Mouse (Mus musculus) T-cell, adult 2 months (primary cell): ENCODE data around the gene Rplp1.

Experiments
- DNase-seq: peaks from one replicate; pipeline ENCODE4 v3.0.0; 2022; ENCODE audit warnings: low spot score

Gene Rplp1

GRCm38 (mm10) chr9:61914203-61914916 lies at the start of gene Rplp1:
Gene Rplp1 (minus strand): TSS chr9:61914542.
- peak; percentile 98 for DNase-seq

DNA sequence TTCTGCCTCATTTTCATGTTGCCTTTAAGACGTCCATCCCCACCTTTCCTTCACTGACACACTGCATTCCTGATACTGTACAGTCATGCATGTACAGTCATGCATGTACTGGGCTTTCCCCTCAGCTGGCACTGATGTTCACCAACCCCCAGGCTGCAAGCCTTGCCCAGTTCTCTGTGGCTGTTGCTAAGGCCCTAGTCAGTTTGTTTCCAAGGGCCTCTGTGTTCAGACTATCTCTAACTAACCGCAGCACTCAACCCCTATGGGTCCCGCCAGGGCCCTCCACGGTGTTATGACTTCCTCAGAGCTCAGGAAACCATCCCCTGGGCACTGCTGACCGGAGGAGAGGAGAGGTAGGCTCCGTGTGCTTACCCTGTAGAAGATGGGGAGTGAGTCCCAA lies 49.0 kb upstream of the Rplp1 start:
- no peak for DNase-seq

GRCm38 (mm10) chr9:61961181-61961580 lies 46.8 kb upstream of the Rplp1 start:
- DNase-seq = no peak

- no peak for DNase-seq
These were observed 46.4 kb upstream of the Rplp1 start for GRCm38 (mm10) chr9:61960753-61961152.

DNA sequence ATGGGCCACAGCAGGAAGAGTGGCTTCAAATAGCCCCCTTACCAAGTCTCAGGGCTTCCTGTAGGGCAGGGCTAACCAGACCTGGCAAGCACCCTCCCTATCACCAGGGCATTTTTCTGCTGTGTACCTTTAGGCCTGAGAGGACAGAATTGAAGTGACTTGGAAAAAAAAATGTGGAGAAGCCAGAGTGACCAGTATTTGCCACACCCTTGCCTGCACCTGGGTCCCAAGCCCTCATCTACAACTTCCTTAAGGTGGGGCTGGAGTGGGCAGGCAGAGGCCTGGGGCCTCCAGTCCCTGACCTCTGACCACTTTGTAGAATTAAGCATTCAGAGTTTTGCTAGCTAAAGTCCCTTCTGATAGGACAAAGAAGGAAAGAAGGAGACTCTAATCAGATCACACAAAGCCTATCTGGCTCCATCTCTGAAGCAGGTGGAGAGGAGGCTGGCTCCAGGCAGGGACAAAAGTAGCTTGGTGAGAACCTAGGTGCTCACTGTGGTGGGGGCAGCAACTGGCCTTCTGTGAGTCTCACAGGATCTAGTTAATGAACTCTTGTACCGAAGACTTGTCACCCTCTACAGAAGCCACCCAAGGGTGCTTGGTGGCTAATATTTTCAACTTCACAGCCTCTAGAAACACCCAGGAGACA lies 45.7 kb upstream of the Rplp1 start:
- DNase-seq = no peak

DNA sequence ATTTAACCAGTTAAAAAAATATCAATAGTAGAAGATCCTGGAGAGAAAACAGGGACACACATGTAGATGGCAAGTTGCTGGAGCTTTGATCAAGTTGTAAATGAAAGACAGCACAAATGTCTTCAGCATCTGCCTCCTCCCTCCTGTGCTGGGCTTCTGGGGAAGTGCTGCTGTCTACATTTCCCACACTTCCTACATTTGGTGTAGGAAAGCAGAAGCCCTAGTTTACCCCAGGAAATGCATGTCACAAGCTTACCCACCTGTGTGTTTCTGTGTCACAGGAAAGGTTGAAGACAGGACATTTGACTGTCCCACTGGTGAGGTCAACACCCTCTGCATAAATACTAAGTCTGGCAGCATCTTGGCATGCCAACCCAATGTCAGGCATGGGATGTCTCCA lies 40.4 kb upstream of the Rplp1 start:
- no peak for DNase-seq

GRCm38 (mm10) chr9:61952241-61952640 lies 37.9 kb upstream of the Rplp1 start:
- no peak for DNase-seq

GRCm38 (mm10) chr9:61947402-61948346 lies 33.3 kb upstream of the Rplp1 start:
- peak; percentile 76 for DNase-seq

DNA sequence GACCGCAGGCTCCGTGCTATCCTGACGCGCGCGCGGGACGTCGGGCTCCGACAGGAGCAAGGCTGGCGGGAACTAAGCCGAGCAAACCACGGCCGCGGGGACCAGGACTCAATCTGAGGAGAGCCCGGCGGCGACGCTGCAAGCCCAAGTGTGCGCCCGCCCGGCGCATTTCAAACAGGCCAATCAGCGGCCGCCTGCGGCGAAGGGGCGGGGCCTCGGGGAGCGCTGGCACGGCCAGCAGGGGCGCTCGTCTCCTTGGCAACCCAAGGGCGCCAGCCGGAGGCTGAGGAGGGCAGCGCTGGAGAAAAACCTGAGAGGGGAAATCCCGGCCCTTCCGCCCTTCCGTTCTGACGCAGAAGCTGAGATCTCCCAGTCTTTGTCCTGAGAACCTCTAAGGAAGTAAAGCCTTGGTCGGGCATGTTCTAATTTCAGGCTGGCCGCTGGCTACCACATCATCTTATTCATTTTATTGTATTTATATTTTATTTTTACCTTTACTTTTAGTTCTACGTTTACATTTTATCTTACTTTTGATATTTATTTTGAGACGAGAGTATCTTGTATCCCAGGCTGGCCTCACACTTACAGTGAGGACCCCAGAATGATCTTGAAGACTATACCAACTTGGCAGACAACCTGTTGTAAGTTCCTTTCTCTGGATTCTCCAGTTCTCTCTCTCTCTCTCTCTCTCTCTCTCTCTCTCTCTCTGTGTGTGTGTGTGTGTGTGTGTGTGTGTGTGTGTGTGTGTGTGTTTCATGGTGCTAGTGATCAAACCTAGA lies 32.5 kb upstream of the Rplp1 start, which contains the start of gene Kif23:
Gene Kif23, minus strand, starts transcription at position 152 of the 779 bp plus-strand sequence.
- DNase-seq = peak; percentile 98

DNA sequence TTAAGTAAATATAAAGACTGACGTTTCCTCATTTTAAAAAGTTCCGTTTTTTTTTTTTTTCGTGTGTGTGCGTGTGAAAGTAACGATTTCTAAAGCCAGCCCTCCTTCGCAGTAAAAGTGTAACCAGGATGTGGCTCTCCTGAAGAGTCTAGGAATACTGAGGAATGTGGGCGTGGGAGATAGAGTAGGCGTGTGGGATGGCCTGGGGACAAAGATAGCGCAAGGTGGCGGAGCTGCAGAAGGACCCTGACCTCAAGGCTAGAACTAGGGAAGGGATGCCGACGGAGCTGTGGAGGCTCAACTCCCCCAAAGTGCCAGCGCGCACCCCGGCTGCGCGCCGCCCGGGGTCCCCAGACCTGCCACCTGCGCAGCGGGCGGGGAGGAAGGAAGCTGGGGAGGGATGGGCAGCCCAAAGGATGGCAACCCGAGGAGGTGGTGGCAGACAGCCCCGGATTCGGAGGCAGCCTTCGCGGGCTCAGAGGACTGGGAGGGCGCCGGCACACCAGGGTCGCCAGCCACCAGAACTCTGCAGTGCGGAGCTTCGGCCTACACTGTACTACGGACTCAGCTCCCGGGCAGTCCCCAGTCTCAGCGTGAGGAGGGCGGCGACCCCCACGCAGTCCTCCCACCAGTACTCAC lies 31.8 kb upstream of the Rplp1 start:
- DNase-seq = peak; percentile 43

GRCm38 (mm10) chr9:61941054-61941453 lies 26.7 kb upstream of the Rplp1 start:
- DNase-seq = no peak

DNA sequence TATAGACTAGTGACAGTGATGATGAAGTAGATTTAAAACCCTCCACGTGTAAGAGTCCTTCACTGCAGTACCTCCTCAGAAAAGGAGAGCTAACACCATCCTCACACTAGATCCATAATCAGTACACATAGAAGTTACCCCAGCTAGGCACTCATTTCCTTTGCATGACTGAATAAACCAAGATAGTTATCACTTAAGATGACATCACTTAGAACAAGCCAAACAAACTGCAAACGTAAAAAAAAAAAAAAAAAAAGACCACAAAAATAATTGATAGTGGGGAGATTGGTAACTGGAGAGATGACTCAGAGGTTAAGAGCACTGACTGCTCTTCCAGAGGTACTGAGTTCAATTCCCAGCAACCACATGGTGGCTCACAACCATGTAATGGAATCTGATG lies 19.0 kb upstream of the Rplp1 start:
- DNase-seq = no peak

GRCm38 (mm10) chr9:61932009-61932408 lies 17.7 kb upstream of the Rplp1 start:
- DNase-seq = no peak

DNA sequence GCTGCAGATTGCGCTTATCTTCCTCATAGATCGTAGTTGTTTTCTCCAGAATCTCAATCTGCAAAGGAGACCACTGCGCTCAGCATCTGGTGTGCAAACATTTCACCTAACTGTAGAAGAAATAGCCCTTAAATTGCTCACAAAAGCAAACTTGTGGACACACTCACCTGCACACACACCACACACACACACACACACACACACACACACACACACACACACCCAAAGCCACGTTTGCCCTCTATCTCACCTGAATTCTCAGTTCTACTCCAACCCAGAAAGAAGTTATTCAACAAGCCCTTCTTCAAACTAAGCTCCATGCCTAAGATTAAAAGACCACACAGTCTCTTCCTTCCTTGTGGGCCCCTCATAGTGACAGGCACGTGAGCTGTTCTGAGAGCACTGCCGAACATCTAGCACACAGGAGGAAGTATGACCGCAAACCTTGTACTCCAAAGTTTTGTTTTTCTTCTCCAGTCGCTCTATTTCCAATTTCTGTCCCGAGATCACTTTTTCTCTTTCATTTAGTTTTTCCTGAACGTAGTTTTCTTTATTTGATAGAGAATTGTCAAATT lies 10.8 kb upstream of the Rplp1 start:
- peak; percentile 68 for DNase-seq

DNA sequence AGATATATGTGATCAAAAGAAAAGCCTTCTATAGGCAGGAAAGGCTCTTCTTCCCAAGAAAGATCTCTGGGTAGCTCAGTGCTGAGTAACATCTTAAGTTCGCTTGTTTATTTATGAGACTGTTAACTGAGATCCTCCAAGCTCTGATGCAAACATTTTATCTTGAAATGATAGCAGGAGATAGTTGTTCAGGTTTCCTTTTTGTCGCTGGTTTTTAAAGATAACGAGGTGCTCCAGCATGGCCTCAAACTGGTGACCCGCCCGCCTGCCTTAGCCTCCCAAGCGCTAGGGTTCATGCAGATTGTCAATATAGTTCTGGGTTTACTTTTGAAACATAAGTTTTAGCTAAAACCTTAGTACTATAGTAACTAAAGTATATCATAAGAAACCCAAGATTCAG lies 6.0 kb upstream of the Rplp1 start:
- DNase-seq = no peak

DNA sequence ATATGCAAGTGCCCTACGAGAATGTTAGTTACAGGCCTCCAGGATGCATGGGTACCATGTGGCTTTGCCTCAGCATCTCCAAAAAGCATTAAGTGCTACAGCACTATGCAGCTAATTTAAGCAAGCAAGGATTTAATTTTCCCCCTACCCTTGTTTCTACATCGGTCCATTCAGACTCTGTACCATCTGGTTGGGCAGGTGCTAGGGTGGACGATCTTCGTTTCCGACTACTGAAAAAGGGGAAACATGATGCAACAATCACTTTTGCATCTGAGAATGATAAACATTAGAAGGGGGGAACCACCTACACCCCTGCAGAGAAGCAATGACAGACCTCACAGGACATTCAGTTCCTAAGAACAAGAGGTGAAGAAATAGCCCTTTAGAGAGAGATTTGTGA lies 5.1 kb upstream of the Rplp1 start:
- no peak for DNase-seq

DNA sequence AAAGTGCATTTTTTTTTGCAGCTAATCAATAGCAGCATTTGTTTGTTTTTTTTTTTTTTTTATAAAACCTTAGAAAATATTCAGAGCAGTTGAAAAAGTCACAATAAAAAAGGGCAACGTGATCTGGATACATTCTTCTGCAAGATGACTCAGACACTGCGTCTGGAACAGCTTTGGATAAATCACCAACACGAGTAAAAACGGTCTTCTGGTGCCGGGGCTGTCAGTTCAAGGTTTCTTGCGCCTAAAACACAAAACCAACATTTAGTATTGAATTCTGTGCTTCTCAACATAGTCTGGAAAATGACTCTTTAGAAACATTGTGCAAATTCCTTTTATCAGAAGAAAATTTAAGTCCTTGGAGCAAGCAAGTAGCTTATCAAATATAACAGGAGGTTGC lies 3.1 kb upstream of the Rplp1 start:
- no peak for DNase-seq

DNA sequence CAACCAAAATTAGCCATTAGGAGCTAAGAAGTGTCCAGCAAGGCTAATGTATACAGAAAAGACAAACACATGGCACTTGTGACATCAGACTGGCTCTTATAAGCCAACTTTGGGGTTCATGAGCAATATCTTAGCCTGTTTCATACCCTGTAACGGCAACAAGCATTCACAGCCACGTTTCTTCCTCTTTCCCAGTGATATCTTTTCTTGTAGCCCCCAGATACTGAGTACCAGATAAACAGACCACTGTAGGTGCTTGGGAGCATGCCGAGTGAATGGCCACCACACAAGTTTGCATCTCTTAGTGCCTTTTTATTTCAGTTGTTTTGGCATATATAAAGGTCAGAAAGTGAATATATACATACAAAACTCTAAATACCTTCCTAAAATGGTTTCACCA lies 2.6 kb upstream of the Rplp1 start:
- DNase-seq = no peak

DNA sequence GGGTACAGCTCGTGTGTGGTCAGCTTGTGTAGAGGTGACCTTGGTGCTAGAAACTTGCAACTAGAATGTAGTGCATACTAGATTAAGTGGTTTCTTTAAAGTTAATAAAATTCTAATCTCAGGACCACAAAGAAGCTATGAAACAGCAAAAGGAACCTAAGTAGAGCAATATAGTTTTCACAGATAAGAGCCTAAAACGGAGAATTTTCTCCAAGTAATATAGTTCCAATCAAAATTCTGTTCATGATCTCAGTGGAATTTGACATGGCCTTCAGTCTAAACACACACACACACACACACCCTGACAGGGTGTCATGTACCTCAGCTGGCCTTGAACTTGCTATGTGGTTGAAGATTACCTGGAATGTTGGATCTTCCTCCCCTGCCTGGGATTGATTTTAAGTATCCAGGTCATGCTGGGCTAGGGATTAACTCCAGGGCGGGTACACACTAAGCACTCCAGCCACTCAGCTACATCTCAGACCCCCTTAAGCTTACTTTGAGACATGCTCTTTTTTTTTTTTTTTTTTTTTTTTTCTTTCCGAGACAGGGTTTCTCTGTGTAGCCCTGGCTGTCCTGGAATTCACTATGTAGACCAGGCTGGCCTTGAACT lies 1.2 kb upstream of the Rplp1 start:
- DNase-seq = no peak

DNA sequence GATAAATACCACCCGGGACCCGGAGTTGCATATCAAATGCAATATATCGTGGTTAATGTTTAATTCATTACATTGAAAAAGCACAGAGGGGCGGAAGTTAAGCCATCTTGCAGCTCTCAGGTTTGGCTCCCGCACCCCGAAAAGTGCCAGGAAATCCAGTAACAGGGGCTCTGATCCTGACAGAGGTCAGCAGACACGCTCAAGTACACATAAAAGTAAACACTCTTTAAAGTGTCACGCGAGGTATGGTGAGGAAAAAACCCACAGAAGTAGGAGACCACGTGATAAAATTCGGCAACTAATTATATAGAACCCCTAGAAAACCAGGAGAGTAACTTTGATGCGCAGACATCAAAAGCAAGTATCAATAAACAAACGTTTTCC lies 567 bp upstream of the Rplp1 start:
- DNase-seq = peak; percentile 79
